Comparison of ENCODE assay signal across 8 mouse cellular contexts in the genomic region with DNA sequence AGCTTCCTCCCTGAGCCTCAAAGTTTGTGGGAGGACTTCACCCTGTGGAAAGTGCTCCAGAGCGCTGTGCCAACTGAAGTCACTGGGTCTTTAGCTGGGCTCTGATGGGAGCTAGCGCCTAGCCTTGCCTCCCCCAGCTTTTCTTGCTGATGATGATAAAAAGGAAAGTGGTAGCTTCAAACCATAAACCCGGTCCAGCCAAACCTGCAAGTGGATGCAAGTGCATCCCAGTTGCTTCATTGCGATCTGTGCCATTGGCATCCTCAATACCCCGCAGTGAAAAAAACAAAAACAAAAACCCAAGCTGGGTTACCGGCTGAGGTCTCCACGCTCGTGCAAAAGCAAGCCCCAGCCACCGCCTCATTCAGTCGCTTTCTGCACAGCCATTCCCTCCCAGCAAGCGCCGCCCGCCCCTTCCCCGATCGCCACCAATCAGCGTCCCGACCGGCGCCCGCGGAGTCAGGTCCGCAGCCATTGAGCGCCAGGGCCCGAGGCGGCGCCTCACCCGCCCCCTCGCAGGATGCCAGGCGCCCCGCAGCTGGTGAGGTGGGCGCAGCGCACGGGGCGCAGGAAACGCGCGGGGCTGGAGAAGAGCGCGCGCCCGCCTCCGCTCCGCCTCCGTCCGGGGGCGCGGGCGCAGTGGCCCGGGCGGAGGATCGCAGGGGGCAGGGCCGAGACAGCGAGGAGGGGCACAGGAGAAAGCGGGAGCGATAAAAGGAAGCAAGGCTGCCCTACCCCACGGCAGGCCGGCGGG. TPM values are rescaled to one million over a fixed set of nuclear protein-coding genes. Genes with fewer than 3 reads are reported as not detected.
DNase-seq lines count a peak whose midpoint lies in the region; ATAC-seq and TF ChIP-seq lines count a peak whose summit lies in the region.

A gene (plus strand): TSS at position 550 of the 754 bp plus-strand sequence.

- H3K27me3 ChIP-seq in embryonic facial prominence, embryonic 14.5 days (replicated peaks; ENCODE audit: control insufficient read depth, insufficient read depth, low read length): no peaks in the 10 kb centered on the region; the same call in 1 of the 2 replicates
- H3K27me3 ChIP-seq in limb, embryonic 13.5 days: peaks cover 28% of the 10 kb centered on the region
- H3K27me3 ChIP-seq in midbrain, embryonic 15.5 days (replicated peaks): no peaks in the 10 kb centered on the region

- 1% methylated on average over 58 of the region's 58 CpGs for WGBS in bone marrow, adult 2 months
- WGBS in embryonic facial prominence, embryonic 14.5 days: 3% methylated on average over 21 of the region's 58 CpGs
- WGBS in limb, embryonic 13.5 days: under 1% methylated on average over 58 of the region's 58 CpGs
- WGBS in midbrain, embryonic 15.5 days: under 1% methylated on average over 55 of the region's 58 CpGs

- DNase-seq in A20 (ENCODE audit: low read depth, low spot score): peak; percentile 95
- DNase-seq in embryonic facial prominence, embryonic 14.5 days (ENCODE audit: low spot score): peak; percentile 94
- peak; percentile 80 for DNase-seq in heart, adult 8-10 months (ENCODE audit: low spot score)
- DNase-seq in kidney, adult 9 months: peak; percentile 75
- DNase-seq in spleen, adult 18-20 months: peak; percentile 83 to 89

- peak within 1 kb of the TSS; percentile 99 for H3K4me2 ChIP-seq in embryonic facial prominence, embryonic 14.5 days (ENCODE audit: low read depth, low read length)
- H3K4me2 ChIP-seq in limb, embryonic 13.5 days (replicated peaks): peak within 1 kb of the TSS; percentile 99
- H3K4me2 ChIP-seq in midbrain, embryonic 15.5 days: peak within 1 kb of the TSS; percentile 89

- TF ChIP-seq CTCF in bone marrow, adult 2 months (IDR thresholded peaks at IDR 0.05; ENCODE audit: control insufficient read depth, insufficient read depth, low read length): no peak

- H3K4me3 ChIP-seq in bone marrow, adult 2 months (replicated peaks; ENCODE audit: control insufficient read depth, low read depth, low read length): peak within 1 kb of the TSS; percentile 81
- peak within 1 kb of the TSS; percentile 77 for H3K4me3 ChIP-seq in embryonic facial prominence, embryonic 14.5 days (ENCODE audit: low read depth, low read length)
- H3K4me3 ChIP-seq in limb, embryonic 13.5 days: peak within 1 kb of the TSS; percentile 70
- H3K4me3 ChIP-seq in midbrain, embryonic 15.5 days: peak within 1 kb of the TSS; percentile 94

- H3K9me3 ChIP-seq in embryonic facial prominence, embryonic 14.5 days (ENCODE audit: control insufficient read depth, low read length): no peaks in the 10 kb centered on the region
- no peaks in the 10 kb centered on the region for H3K9me3 ChIP-seq in limb, embryonic 13.5 days
- no peaks in the 10 kb centered on the region for H3K9me3 ChIP-seq in midbrain, embryonic 15.5 days

- peaks cover 10% of the 10 kb centered on the region; the same call in 1 of the 2 replicates for H3K36me3 ChIP-seq in embryonic facial prominence, embryonic 14.5 days (ENCODE audit: control insufficient read depth, insufficient read depth, low read length)
- peaks cover 10% of the 10 kb centered on the region for H3K36me3 ChIP-seq in limb, embryonic 13.5 days
- H3K36me3 ChIP-seq in midbrain, embryonic 15.5 days (replicated peaks): 0 out of 2 replicates have a peak, but pooled peaks cover 5% of the 10 kb centered on the region

- H3K9ac ChIP-seq in embryonic facial prominence, embryonic 14.5 days (ENCODE audit: low read depth, low read length): peak within 1 kb of the TSS; percentile 71
- peak within 1 kb of the TSS; percentile 72 for H3K9ac ChIP-seq in limb, embryonic 13.5 days
- peak within 1 kb of the TSS; percentile 86 for H3K9ac ChIP-seq in midbrain, embryonic 15.5 days

- peak; percentile 94 for ATAC-seq in embryonic facial prominence, embryonic 14.5 days (ENCODE audit: low read depth)
- peak; percentile 93 for ATAC-seq in limb, embryonic 13.5 days (ENCODE audit: low FRiP score, low read depth)
- peak; percentile 96 for ATAC-seq in midbrain, embryonic 15.5 days (replicated peaks)

- peak within 1 kb of the TSS; percentile 82 for H3K27ac ChIP-seq in bone marrow, adult 2 months (ENCODE audit: control insufficient read depth, insufficient read depth, low read depth, low read length, poor library complexity)
- peak within 1 kb of the TSS; percentile 44 for H3K27ac ChIP-seq in embryonic facial prominence, embryonic 14.5 days (replicated peaks; ENCODE audit: low read depth, low read length)
- no peak within 1 kb of the TSS for H3K27ac ChIP-seq in limb, embryonic 13.5 days
- H3K27ac ChIP-seq in midbrain, embryonic 15.5 days: peak within 1 kb of the TSS; percentile 95

- H3K4me1 ChIP-seq in bone marrow, adult 2 months (ENCODE audit: control insufficient read depth, insufficient read depth, low read length): no peaks in the 10 kb centered on the region; the same call in 1 of the 2 replicates
- peaks cover 11% of the 10 kb centered on the region for H3K4me1 ChIP-seq in embryonic facial prominence, embryonic 14.5 days (ENCODE audit: control insufficient read depth, insufficient read depth, low read length)
- H3K4me1 ChIP-seq in limb, embryonic 13.5 days: peaks cover 17% of the 10 kb centered on the region
- peaks cover 26% of the 10 kb centered on the region for H3K4me1 ChIP-seq in midbrain, embryonic 15.5 days

- peak; percentile 58; the same call in 1 of the 2 replicates for TF ChIP-seq POLR2A in bone marrow, adult 2 months (IDR thresholded peaks at IDR 0.05; ENCODE audit: borderline replicate concordance, control insufficient read depth, low read depth, low read length)

RNA-seq across cellular contexts. Expression of the gene that starts here (rescaled TPM):
- 1.4 and 3.3 TPM in 2 replicates for polyA plus RNA-seq in bone marrow, adult 2 months (2011; ENCODE audit: insufficient read depth, insufficient read length, low replicate concordance, missing spikeins)
- 2.1 and 2.4 TPM in 2 replicates for polyA plus RNA-seq in embryonic facial prominence, embryonic 14.5 days (2014; fragmentation: Nextera tagmentation; extraction: Ambion mirVana)
- under 1 TPM; 0.06 to 0.22 (median 0.12) TPM for total RNA-seq in heart, adult 8-10 months (2022)
- polyA plus RNA-seq in limb, embryonic 13.5 days (2015; fragmentation: Nextera tagmentation; extraction: Ambion mirVana): 1.2 and 1.6 TPM in 2 replicates
- polyA plus RNA-seq in midbrain, embryonic 15.5 days (2015; fragmentation: Nextera tagmentation; extraction: Ambion mirVana): 21.1 and 22.7 TPM in 2 replicates

Comparison
In these comparisons a context has a peak if more than half of its experiments do, and no peak if none do; other contexts are left out.
1. Peak in DNase-seq in heart, adult 8-10 months; RNA of the gene not detected or under 1 TPM.